Mouse (Mus musculus) neural tube, embryonic 13.5 days (tissue): ENCODE measurements around the gene Ccdc69. TPM values are rescaled to one million over a fixed set of nuclear protein-coding genes. Genes with fewer than 3 reads are reported as not detected.

Source experiments
- ATAC-seq: fragments of 200-750 bp; cut with Nextera tagmentation; 2 replicates; pipeline ENCODE4 v1.8.0; 2017; ENCODE audit warnings: low read depth, mild to moderate bottlenecking, moderate TSS enrichment, moderate library complexity
- H3K27ac ChIP-seq: fragments of 300-500 bp; sonication (generic); replicated peaks from 2 replicates; pipeline ENCODE4 v1.5.1; 2015; ENCODE audit warnings: moderate library complexity, mild to moderate bottlenecking, inconsistent platforms
- H3K27me3 ChIP-seq: fragments of 300-500 bp; sonication (generic); 2 replicates; pipeline ENCODE4 v1.6.1; 2015; ENCODE audit warnings: mild to moderate bottlenecking, inconsistent platforms
- H3K36me3 ChIP-seq: fragments of 300-500 bp; sonication (generic); 2 replicates; pipeline ENCODE4 v1.6.1; 2015; ENCODE audit warnings: mild to moderate bottlenecking, inconsistent platforms
- H3K4me1 ChIP-seq: fragments of 300-500 bp; sonication (generic); replicated peaks from 2 replicates; pipeline ENCODE4 v1.6.1; 2015; ENCODE audit warnings: inconsistent platforms
- H3K4me2 ChIP-seq: fragments of 300-500 bp; sonication (generic); 2 replicates; pipeline ENCODE4 v1.6.1; 2015; ENCODE audit warnings: inconsistent platforms, mild to moderate bottlenecking, moderate library complexity
- H3K4me3 ChIP-seq: fragments of 300-500 bp; sonication (generic); 2 replicates; pipeline ENCODE4 v1.5.1; 2015; ENCODE audit warnings: mild to moderate bottlenecking, inconsistent platforms
- H3K9ac ChIP-seq: fragments of 300-500 bp; sonication (generic); 2 replicates; pipeline ENCODE4 v1.6.1; 2015; ENCODE audit warnings: moderate library complexity, mild to moderate bottlenecking, inconsistent platforms
- H3K9me3 ChIP-seq: fragments of 300-500 bp; sonication (generic); 2 replicates; pipeline ENCODE4 v1.6.1; 2016; ENCODE audit warnings: inconsistent platforms
- WGBS: fragments of 180-500 bp; shearing (Covaris S2); methylation state at CpG from one replicate; pipeline ENCODE4 v1.1.7; 2015; 5-methylcytosine and 5-hydroxymethylcytosine counted together
- polyA plus RNA-seq: library from polyadenylated mRNA; unstranded; fragments of >200 nt; fragmentation: Nextera tagmentation; extraction: Ambion mirVana; gene quantifications from 2 replicates; pipeline ENCODE4 v1.2.1, GENCODE M21; 2015

Gene Ccdc69
- polyA plus RNA-seq, 1 experiment from 2014 or later = 0.50 TPM

- Histone ChIP-seq H3K4me1 (peaks cover 54% of the 10 kb centered on the region), H3K27me3 (peaks cover 29% of the 10 kb centered on the region), H3K9ac (peak overlapping the region; percentile 76), H3K27ac (peak overlapping the region; percentile 55; the same call in 1 of the 2 replicates), H3K36me3 (no peaks in the 10 kb centered on the region), H3K4me2 (peak overlapping the region; percentile 90), H3K9me3 (no peaks in the 10 kb centered on the region), H3K4me3 (peak overlapping the region; percentile 56)
- ATAC-seq = no peak
- WGBS = 8% methylated on average over 2 of the region's 4 CpGs
Measured at GRCm38 (mm10) chr11:55031991-55032280, 46.0 kb downstream of the Ccdc69 start.

DNA sequence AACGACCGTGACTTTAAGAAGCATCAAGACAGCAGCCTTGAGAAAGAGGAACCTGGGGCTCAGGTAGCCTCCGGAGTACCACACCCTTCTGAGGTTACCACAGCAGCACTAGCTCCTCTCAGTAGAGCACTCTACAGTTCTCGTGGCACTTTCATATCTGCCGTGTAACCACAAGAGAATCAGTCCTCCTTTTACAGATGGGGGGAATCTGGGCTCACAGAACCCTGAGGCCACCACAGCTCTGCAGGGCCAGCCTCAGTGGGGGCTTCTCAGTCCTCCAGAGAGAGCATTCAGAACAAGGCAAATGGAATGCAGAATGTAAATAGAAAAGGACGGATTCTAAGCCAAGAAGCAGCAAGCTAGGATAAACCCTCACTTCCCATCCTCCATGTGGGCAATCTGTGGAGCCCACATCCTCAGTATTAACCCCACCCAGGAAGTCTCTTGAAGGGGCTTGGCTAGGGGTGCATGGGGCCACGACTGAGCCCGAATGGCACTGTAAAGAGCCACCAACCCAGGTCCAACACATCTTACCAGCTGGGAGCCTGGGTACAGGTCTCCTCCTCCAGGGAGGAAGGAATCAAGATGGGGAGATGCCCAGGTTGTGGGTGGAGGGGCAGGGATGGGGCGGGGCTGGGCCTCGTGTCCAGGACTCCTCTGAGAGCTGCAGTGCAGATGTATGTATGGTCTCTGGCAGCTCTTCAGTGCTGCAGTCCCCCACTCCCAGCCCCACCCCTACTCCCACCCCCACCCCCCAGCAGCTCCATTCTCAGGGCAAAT, 46.5 kb downstream of the Ccdc69 start:
- Histone ChIP-seq H3K9ac (peak overlapping the region; percentile 76), H3K27ac (peak overlapping the region; percentile 55), H3K36me3 (no peaks in the 10 kb centered on the region), H3K4me3 (peak overlapping the region; percentile 56), H3K4me2 (peak overlapping the region; percentile 90), H3K4me1 (peaks cover 59% of the 10 kb centered on the region), H3K9me3 (no peaks in the 10 kb centered on the region), H3K27me3 (peaks cover 29% of the 10 kb centered on the region)
- 63% methylated on average over 10 of the region's 10 CpGs for whole genome bisulfite sequencing
- ATAC-seq = no peak

- WGBS = 69% methylated on average over 2 of the region's 2 CpGs
- Histone ChIP-seq H3K9me3 (no peaks in the 10 kb centered on the region), H3K4me1 (peaks cover 77% of the 10 kb centered on the region), H3K4me3 (no peak overlapping the region), H3K36me3 (no peaks in the 10 kb centered on the region), H3K27ac (no peak overlapping the region), H3K27me3 (peaks cover 11% of the 10 kb centered on the region; the same call in 1 of the 2 replicates), H3K9ac (no peak overlapping the region), H3K4me2 (no peak overlapping the region)
- ATAC-seq = no peak
Measured at GRCm38 (mm10) chr11:55028509-55028908, 49.4 kb downstream of the Ccdc69 start.

DNA sequence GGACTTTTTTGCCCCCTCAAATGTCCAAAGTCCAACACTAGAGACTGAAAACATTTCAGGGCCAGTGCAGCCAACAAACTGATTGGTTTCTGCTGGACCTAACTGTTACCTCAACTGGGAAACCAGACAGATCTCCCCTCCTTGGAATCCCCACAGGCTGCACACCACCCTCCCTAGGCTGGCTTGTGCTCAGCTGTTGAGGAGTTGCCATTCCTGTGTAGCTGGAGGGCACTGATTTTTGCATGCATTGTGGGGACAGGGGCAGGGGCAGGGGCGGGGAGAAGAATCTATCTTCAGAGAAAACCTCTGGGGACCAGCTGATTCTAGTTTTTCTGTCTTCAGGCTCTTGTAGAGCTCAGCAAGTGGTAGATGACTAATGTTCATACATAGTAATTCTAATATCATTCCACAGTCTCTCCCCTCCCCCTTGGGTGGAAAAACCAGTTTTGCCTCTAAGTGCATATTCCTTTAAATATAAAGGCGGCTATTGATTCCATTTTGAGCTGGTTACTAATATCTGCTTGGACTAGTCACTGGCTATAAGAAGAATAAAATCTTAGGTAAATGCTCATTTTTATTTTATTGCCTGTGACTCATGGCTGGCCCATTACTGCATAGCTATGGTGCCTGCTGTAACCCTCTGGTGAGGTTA, 50.6 kb downstream of the Ccdc69 start:
- H3K9me3 ChIP-seq = no peaks in the 10 kb centered on the region
- 70% methylated on average over 2 of the region's 2 CpGs for WGBS
- H3K4me1 ChIP-seq = peaks cover 79% of the 10 kb centered on the region
- ATAC-seq = no peak
- H3K27me3 ChIP-seq = peaks cover 4% of the 10 kb centered on the region; the same call in 1 of the 2 replicates
- H3K4me2 ChIP-seq = no peak overlapping the region
- no peaks in the 10 kb centered on the region for H3K36me3 ChIP-seq
- no peak overlapping the region for H3K27ac ChIP-seq
- no peak overlapping the region for H3K9ac ChIP-seq
- H3K4me3 ChIP-seq = no peak overlapping the region

GRCm38 (mm10) chr11:55025896-55026295, 52.0 kb downstream of the Ccdc69 start:
- H3K27ac ChIP-seq = no peak overlapping the region
- no peak overlapping the region for H3K4me3 ChIP-seq
- no peak for ATAC-seq
- WGBS = 80% methylated on average over 4 of the region's 4 CpGs
- no peaks in the 10 kb centered on the region for H3K9me3 ChIP-seq
- no peak overlapping the region for H3K9ac ChIP-seq
- H3K4me1 ChIP-seq = peaks cover 76% of the 10 kb centered on the region
- no peaks in the 10 kb centered on the region for H3K36me3 ChIP-seq
- H3K4me2 ChIP-seq = no peak overlapping the region
- no peaks in the 10 kb centered on the region for H3K27me3 ChIP-seq

- Histone ChIP-seq H3K27ac (peak overlapping the region; percentile 94), H3K36me3 (0 out of 2 replicates have a peak, but pooled peaks cover 1% of the 10 kb centered on the region), H3K4me1 (peaks cover 77% of the 10 kb centered on the region), H3K9ac (no peak overlapping the region), H3K4me2 (peak overlapping the region; percentile 21), H3K9me3 (no peaks in the 10 kb centered on the region), H3K4me3 (no peak overlapping the region), H3K27me3 (no peaks in the 10 kb centered on the region)
- WGBS = 74% methylated on average over 3 of the region's 3 CpGs
- ATAC-seq = 0 out of 2 replicates have a peak, but pooled peaks have one; percentile 5
Measured at GRCm38 (mm10) chr11:55023583-55023982, 54.3 kb downstream of the Ccdc69 start.

DNA sequence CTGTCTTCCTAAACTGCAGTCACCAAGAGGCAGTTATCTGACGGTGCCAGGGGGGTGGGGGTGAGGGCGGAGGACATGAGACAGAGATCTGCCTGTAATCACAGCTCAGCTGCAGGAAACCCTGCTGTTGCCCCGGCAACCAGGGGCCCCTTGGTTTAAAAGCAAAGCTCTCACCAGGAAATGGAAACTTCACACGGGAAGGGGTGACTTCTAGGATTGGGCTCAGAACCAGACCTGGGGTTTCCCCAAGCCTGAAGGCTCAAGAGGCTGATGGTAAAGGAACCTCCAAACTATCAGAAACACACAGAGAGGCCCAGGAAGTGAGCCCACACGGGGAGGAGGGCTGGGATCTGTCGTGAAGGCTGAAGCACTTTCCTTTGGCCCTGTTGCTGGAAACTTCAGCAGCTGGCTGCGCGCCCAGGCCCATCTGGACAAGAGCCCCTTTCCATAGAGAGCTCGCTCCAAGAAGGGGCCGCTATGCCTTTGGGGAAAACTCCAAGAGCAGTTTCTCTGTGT, 54.8 kb downstream of the Ccdc69 start:
- Histone ChIP-seq H3K4me2 (peak overlapping the region; percentile 21), H3K4me1 (peaks cover 76% of the 10 kb centered on the region)
- 14% methylated on average over 10 of the region's 10 CpGs for WGBS

DNA sequence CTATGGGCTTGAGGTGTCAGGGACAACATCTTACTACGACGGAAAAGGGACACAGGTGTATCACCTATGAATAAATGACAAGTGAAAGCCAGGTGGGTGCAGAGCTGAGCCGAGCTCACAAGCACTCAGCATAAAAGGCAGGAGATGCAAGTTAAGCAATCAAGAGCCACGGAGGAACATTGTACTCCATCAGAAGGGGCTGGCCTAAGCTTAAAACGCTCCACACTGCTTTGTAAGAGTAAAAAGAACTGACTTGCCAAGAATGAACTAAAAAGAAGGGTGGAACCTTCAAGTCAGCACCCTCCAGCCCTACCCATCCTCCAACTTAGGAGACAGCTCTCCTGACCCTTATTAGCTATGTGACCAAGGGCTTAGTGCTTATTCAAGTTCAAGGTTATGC, 55.4 kb downstream of the Ccdc69 start:
- no peak overlapping the region for H3K4me3 ChIP-seq

More for the DNA sequence above, 54.8 kb downstream of the Ccdc69 start:
- peak; percentile 87 for ATAC-seq
- 0 out of 2 replicates have a peak overlapping the region, but pooled peaks have one; percentile 13 for H3K9ac ChIP-seq
- peak overlapping the region; percentile 94 for H3K27ac ChIP-seq
- H3K4me3 ChIP-seq = no peak overlapping the region
- no peaks in the 10 kb centered on the region for H3K9me3 ChIP-seq
- 0 out of 2 replicates have a peak, but pooled peaks cover 5% of the 10 kb centered on the region for H3K36me3 ChIP-seq
- no peaks in the 10 kb centered on the region for H3K27me3 ChIP-seq

GRCm38 (mm10) chr11:55021859-55022258, 56.1 kb downstream of the Ccdc69 start:
- Histone ChIP-seq H3K4me3 (no peak overlapping the region), H3K36me3 (0 out of 2 replicates have a peak, but pooled peaks cover 5% of the 10 kb centered on the region), H3K4me2 (no peak overlapping the region), H3K9ac (no peak overlapping the region), H3K4me1 (peaks cover 71% of the 10 kb centered on the region), H3K27me3 (no peaks in the 10 kb centered on the region), H3K27ac (no peak overlapping the region; the same call in 1 of the 2 replicates), H3K9me3 (no peaks in the 10 kb centered on the region)
- WGBS = 66% methylated on average over 6 of the region's 6 CpGs
- ATAC-seq = no peak

More for the DNA sequence above, 55.4 kb downstream of the Ccdc69 start:
- ATAC-seq = no peak
- H3K27me3 ChIP-seq = no peaks in the 10 kb centered on the region
- H3K9me3 ChIP-seq = no peaks in the 10 kb centered on the region
- H3K27ac ChIP-seq = peak overlapping the region; percentile 94
- peak overlapping the region; percentile 21 for H3K4me2 ChIP-seq
- H3K36me3 ChIP-seq = 0 out of 2 replicates have a peak, but pooled peaks cover 5% of the 10 kb centered on the region
- WGBS = 59% methylated on average over 5 of the region's 5 CpGs
- H3K9ac ChIP-seq = 0 out of 2 replicates have a peak overlapping the region, but pooled peaks have one; percentile 13
- peaks cover 71% of the 10 kb centered on the region for H3K4me1 ChIP-seq

- Histone ChIP-seq H3K9ac (no peak overlapping the region), H3K4me3 (no peak overlapping the region), H3K27me3 (no peaks in the 10 kb centered on the region), H3K27ac (no peak overlapping the region), H3K36me3 (0 out of 2 replicates have a peak, but pooled peaks cover 5% of the 10 kb centered on the region), H3K4me1 (peaks cover 71% of the 10 kb centered on the region), H3K9me3 (no peaks in the 10 kb centered on the region), H3K4me2 (no peak overlapping the region)
- ATAC-seq = no peak
Measured at GRCm38 (mm10) chr11:55021458-55021857, 56.5 kb downstream of the Ccdc69 start.

- Histone ChIP-seq H3K27ac (no peak overlapping the region), H3K36me3 (0 out of 2 replicates have a peak, but pooled peaks cover 8% of the 10 kb centered on the region), H3K4me3 (no peak overlapping the region), H3K9ac (no peak overlapping the region), H3K4me1 (peaks cover 77% of the 10 kb centered on the region), H3K4me2 (no peak overlapping the region), H3K27me3 (no peaks in the 10 kb centered on the region), H3K9me3 (no peaks in the 10 kb centered on the region)
- no peak for ATAC-seq
- 86% methylated on average over 2 of the region's 2 CpGs for WGBS
Measured at GRCm38 (mm10) chr11:55019711-55020110, 58.2 kb downstream of the Ccdc69 start.

GRCm38 (mm10) chr11:55018034-55018433, 59.9 kb downstream of the Ccdc69 start:
- Histone ChIP-seq H3K36me3 (0 out of 2 replicates have a peak, but pooled peaks cover 11% of the 10 kb centered on the region), H3K4me3 (no peak overlapping the region), H3K9ac (no peak overlapping the region), H3K4me2 (no peak overlapping the region), H3K9me3 (no peaks in the 10 kb centered on the region), H3K27ac (no peak overlapping the region), H3K27me3 (no peaks in the 10 kb centered on the region), H3K4me1 (peaks cover 61% of the 10 kb centered on the region)
- 72% methylated on average over 6 of the region's 6 CpGs for WGBS
- ATAC-seq = no peak
